ENCODE assay signal across 15 mouse cellular contexts in genomic region chr9:13518031-13518430, GRCm38 (mm10).
DNase-seq lines count a peak whose midpoint lies in the region; ATAC-seq lines count a peak whose summit lies in the region.
"Had no signal": no experiment of that assay in that cellular context is flagged by ENCODE, and none has a peak within 500 bp of the region (broad histone marks: within the 10 kb centered on the region; RNA-seq: fewer than 3 reads in every experiment).

No protein-coding gene starts in this region.

- H3K4me2 ChIP-seq in heart, embryonic 13.5 days: no peak overlapping the region
- no peak overlapping the region for H3K4me2 ChIP-seq in liver, embryonic 12.5 days
- no peak overlapping the region for H3K4me2 ChIP-seq in embryonic facial prominence, embryonic 12.5 days (replicated peaks)

- WGBS in heart, embryonic 13.5 days: 70% methylated on average over 2 of the region's 2 CpGs
- 39% methylated on average over 2 of the region's 2 CpGs for WGBS in liver, embryonic 12.5 days (ENCODE audit: insufficient replicate concordance)
- 57% methylated on average over 2 of the region's 2 CpGs for WGBS in embryonic facial prominence, embryonic 12.5 days

- no peaks in the 10 kb centered on the region for H3K9me3 ChIP-seq in heart, embryonic 13.5 days
- H3K9me3 ChIP-seq in liver, embryonic 12.5 days (replicated peaks): no peaks in the 10 kb centered on the region
- H3K9me3 ChIP-seq in embryonic facial prominence, embryonic 12.5 days: no peaks in the 10 kb centered on the region
- H3K9me3 ChIP-seq: G1E; megakaryocyte, embryonic 14.5 days had no signal

- no peak overlapping the region for H3K4me3 ChIP-seq in heart, embryonic 13.5 days
- no peak overlapping the region for H3K4me3 ChIP-seq in liver, embryonic 12.5 days
- no peak overlapping the region for H3K4me3 ChIP-seq in embryonic facial prominence, embryonic 12.5 days
- H3K4me3 ChIP-seq: layer of hippocampus, adult 2 months; megakaryocyte, embryonic 14.5 days had no signal

- peak overlapping the region; percentile 68 for H3K27ac ChIP-seq in heart, embryonic 13.5 days (replicated peaks)
- H3K27ac ChIP-seq in liver, embryonic 12.5 days: no peak overlapping the region
- H3K27ac ChIP-seq in embryonic facial prominence, embryonic 12.5 days: 0 out of 2 replicates have a peak overlapping the region, but pooled peaks have one; percentile 17
- H3K27ac ChIP-seq: layer of hippocampus, adult 2 months had no signal

- no peak overlapping the region for H3K9ac ChIP-seq in heart, embryonic 13.5 days
- no peak overlapping the region for H3K9ac ChIP-seq in liver, embryonic 12.5 days
- H3K9ac ChIP-seq in embryonic facial prominence, embryonic 12.5 days: no peak overlapping the region

- no peak for DNase-seq in heart, postnatal 4 days
- no peak for DNase-seq in liver
- DNase-seq in lung, postnatal 25 days (ENCODE audit: low spot score): peak; percentile 32
- no peak for DNase-seq in embryo, embryonic 10.5 days (ENCODE audit: low spot score)
- no peak for DNase-seq in cerebellum, postnatal 14 days
- DNase-seq: adrenal gland, postnatal 14 days; embryo, embryonic 11 days; right cerebral cortex, postnatal 14 days; thymus, postnatal 36 days had no signal

- no peak for ATAC-seq in heart, embryonic 13.5 days (ENCODE audit: extremely low read depth, insufficient number of reproducible peaks, low FRiP score, low TSS enrichment)
- ATAC-seq in liver, embryonic 12.5 days: 0 out of 2 replicates have a peak, but pooled peaks have one; percentile 32
- no peak for ATAC-seq in embryonic facial prominence, embryonic 12.5 days (ENCODE audit: insufficient number of reproducible peaks, insufficient read depth, low FRiP score, low TSS enrichment)

- H3K27me3 ChIP-seq in heart, embryonic 13.5 days (replicated peaks): no peaks in the 10 kb centered on the region
- no peaks in the 10 kb centered on the region for H3K27me3 ChIP-seq in liver, embryonic 12.5 days (replicated peaks)
- H3K27me3 ChIP-seq in embryonic facial prominence, embryonic 12.5 days: no peaks in the 10 kb centered on the region

- H3K4me1 ChIP-seq in heart, embryonic 13.5 days: peaks cover 29% of the 10 kb centered on the region
- 0 out of 2 replicates have a peak, but pooled peaks cover 4% of the 10 kb centered on the region for H3K4me1 ChIP-seq in liver, embryonic 12.5 days
- peaks cover 8% of the 10 kb centered on the region; the same call in 1 of the 2 replicates for H3K4me1 ChIP-seq in embryonic facial prominence, embryonic 12.5 days

- H3K36me3 ChIP-seq in heart, embryonic 13.5 days: peaks cover 7% of the 10 kb centered on the region; the same call in 1 of the 2 replicates
- H3K36me3 ChIP-seq in liver, embryonic 12.5 days: no peaks in the 10 kb centered on the region
- no peaks in the 10 kb centered on the region for H3K36me3 ChIP-seq in embryonic facial prominence, embryonic 12.5 days
- H3K36me3 ChIP-seq: G1E had no signal
